Mouse (Mus musculus) MEL (cell line): ENCODE data around the gene Naa35. TPM values are rescaled to one million over a fixed set of nuclear protein-coding genes. Genes with fewer than 3 reads are reported as not detected.

ENCODE experiments used
- DNase-seq: peaks from one replicate; pipeline ENCODE4 v3.0.0; 2011; ENCODE audit warnings: low read depth, low spot score
- H3K27ac ChIP-seq: 2 replicates; pipeline ENCODE4 v1.5.1; 2012; ENCODE audit warnings: low read depth, mild to moderate bottlenecking, control low read depth, low read length, moderate library complexity; ENCODE audit not compliant: control insufficient read depth
- H3K27me3 ChIP-seq, 2 experiments: fragments of 150-350 bp in 1 of 2; sonication (generic) in 1 of 2; 2 replicates each; pipeline ENCODE4 v1.6.1; 2012; ENCODE audit warnings: low read length in 2 of 2, mild to moderate bottlenecking in 2 of 2, improper control_type of control experiment in 1 of 2, moderate library complexity in 1 of 2; ENCODE audit not compliant: insufficient read depth in 2 of 2, control insufficient read depth in 1 of 2
- H3K36me3 ChIP-seq, 2 experiments: 2 replicates each; pipeline ENCODE4 v1.6.1; 2012 to 2014; ENCODE audit warnings: low read length in 2 of 2, improper control_type of control experiment in 1 of 2, inconsistent platforms in 1 of 2, mild to moderate bottlenecking in 1 of 2; ENCODE audit not compliant: insufficient read depth in 2 of 2, control insufficient read depth in 1 of 2
- H3K4me1 ChIP-seq, 2 experiments: fragments of 150-350 bp in 1 of 2; sonication (generic) in 1 of 2; 2 replicates each; pipeline ENCODE4 v1.6.1; 2012; ENCODE audit warnings: low read length in 2 of 2, improper control_type of control experiment in 1 of 2, mild to moderate bottlenecking in 1 of 2; ENCODE audit not compliant: insufficient read depth in 2 of 2, control insufficient read depth in 1 of 2
- H3K4me3 ChIP-seq, 2 experiments: fragments of 150-350 bp in 1 of 2; sonication (generic) in 1 of 2; 2 replicates each; pipeline ENCODE4 v1.5.1; 2012; ENCODE audit warnings: low read depth in 2 of 2, low read length in 2 of 2, mild to moderate bottlenecking in 2 of 2, moderate library complexity in 2 of 2, control low read depth in 1 of 2, improper control_type of control experiment in 1 of 2; ENCODE audit not compliant: control insufficient read depth in 1 of 2, insufficient read depth in 1 of 2
- H3K79me2 ChIP-seq: 2 replicates; pipeline ENCODE4 v1.6.1; 2012; ENCODE audit warnings: mild to moderate bottlenecking, low read length, moderate library complexity; ENCODE audit not compliant: control insufficient read depth, poor library complexity, insufficient read depth
- H3K9ac ChIP-seq: 2 replicates; pipeline ENCODE4 v1.6.1; 2012; ENCODE audit warnings: low read depth, mild to moderate bottlenecking, control low read depth, low read length, moderate library complexity; ENCODE audit not compliant: control insufficient read depth, poor library complexity, severe bottlenecking
- H3K9me3 ChIP-seq: fragments of 150-350 bp; sonication (generic); replicated peaks from 2 replicates; pipeline ENCODE4 v1.6.1; 2012; ENCODE audit warnings: mild to moderate bottlenecking, low read length, improper control_type of control experiment, moderate library complexity; ENCODE audit not compliant: insufficient read depth
- CHD2 ChIP-seq: IDR thresholded peaks from 2 replicates; pipeline ENCODE4 v1.6.1; 2011; ENCODE audit warnings: low read length, improper control_type of control experiment
- CTCF ChIP-seq, 3 experiments: IDR thresholded peaks in 2 of 3; conservative IDR thresholded peaks in 1 of 3; 2 replicates each; pipeline ENCODE4 v1.5.1; 2011 to 2012; ENCODE audit warnings: low read length in 3 of 3, low read depth in 2 of 3, mild to moderate bottlenecking in 2 of 3, improper control_type of control experiment in 1 of 3, inconsistent platforms in 1 of 3, mixed read lengths in 1 of 3, moderate library complexity in 1 of 3; ENCODE audit not compliant: control insufficient read depth in 1 of 3, insufficient read depth in 1 of 3, poor library complexity in 1 of 3, severe bottlenecking in 1 of 3
- E2F4 ChIP-seq: IDR thresholded peaks from 2 replicates; pipeline ENCODE4 v1.6.1; 2011; ENCODE audit warnings: low read depth, low read length, improper control_type of control experiment, borderline replicate concordance
- ELF1 ChIP-seq: IDR thresholded peaks from 2 replicates; pipeline ENCODE4 v1.6.1; 2014; ENCODE audit warnings: low read depth, mild to moderate bottlenecking, inconsistent platforms, low read length, improper control_type of control experiment, moderate library complexity
- GATA1 ChIP-seq: IDR thresholded peaks from 2 replicates; pipeline ENCODE4 v1.6.1; 2011; ENCODE audit warnings: low read depth, low read length, improper control_type of control experiment
- KAT2A ChIP-seq: conservative IDR thresholded peaks from 2 replicates; pipeline ENCODE4 v1.6.1; 2012; ENCODE audit warnings: low read depth, low read length, improper control_type of control experiment, inconsistent platforms
- MAZ ChIP-seq: IDR thresholded peaks from 2 replicates; pipeline ENCODE4 v1.6.1; 2012; ENCODE audit warnings: low read depth, mild to moderate bottlenecking, inconsistent platforms, low read length, improper control_type of control experiment
- MXI1 ChIP-seq: IDR thresholded peaks from 2 replicates; pipeline ENCODE4 v1.6.1; 2011; ENCODE audit warnings: mild to moderate bottlenecking, low read depth, low read length, improper control_type of control experiment
- POLR2A ChIP-seq, 2 experiments: IDR thresholded peaks; 2 replicates each; pipeline ENCODE4 v1.6.1; 2011 to 2012; ENCODE audit warnings: low read length in 2 of 2, mild to moderate bottlenecking in 2 of 2, control low read depth in 1 of 2, improper control_type of control experiment in 1 of 2, low read depth in 1 of 2, moderate library complexity in 1 of 2; ENCODE audit not compliant: control insufficient read depth in 1 of 2, insufficient read depth in 1 of 2, poor library complexity in 1 of 2
- POLR2AphosphoS2 ChIP-seq: IDR thresholded peaks from 2 replicates; pipeline ENCODE4 v1.6.1; 2011; ENCODE audit warnings: low read length, improper control_type of control experiment
- POLR2AphosphoS5 ChIP-seq: IDR thresholded peaks from 2 replicates; pipeline ENCODE4 v1.6.1; 2012; ENCODE audit warnings: low read depth, borderline replicate concordance, mild to moderate bottlenecking, inconsistent platforms, low read length, moderate library complexity, mixed read lengths
- SIN3A ChIP-seq: IDR thresholded peaks from 2 replicates; pipeline ENCODE4 v1.6.1; 2012; ENCODE audit warnings: low read length, improper control_type of control experiment, inconsistent platforms
- TAL1 ChIP-seq: IDR thresholded peaks from 2 replicates; pipeline ENCODE4 v1.6.1; 2012; ENCODE audit warnings: mild to moderate bottlenecking, inconsistent platforms, low read length, moderate library complexity, mixed read lengths
- UBTF ChIP-seq: IDR thresholded peaks from 2 replicates; pipeline ENCODE4 v1.6.1; 2012; ENCODE audit warnings: low read depth, mild to moderate bottlenecking, inconsistent platforms, low read length, improper control_type of control experiment, moderate library complexity, borderline replicate concordance; ENCODE audit not compliant: insufficient read depth
- USF1 ChIP-seq: IDR thresholded peaks from 2 replicates; pipeline ENCODE4 v1.6.1; 2014; ENCODE audit warnings: low read depth, mild to moderate bottlenecking, inconsistent platforms, low read length, improper control_type of control experiment, moderate library complexity
- USF2 ChIP-seq, 2 experiments: IDR thresholded peaks; 2 replicates each; pipeline ENCODE4 v1.6.1; 2011 to 2012; ENCODE audit warnings: improper control_type of control experiment in 2 of 2, low read length in 2 of 2, borderline replicate concordance in 1 of 2, inconsistent platforms in 1 of 2, low read depth in 1 of 2, mild to moderate bottlenecking in 1 of 2; ENCODE audit not compliant: insufficient read depth in 1 of 2
- ZC3H11A ChIP-seq: IDR thresholded peaks from 2 replicates; pipeline ENCODE4 v1.6.1; 2012; ENCODE audit warnings: low read depth, mild to moderate bottlenecking, inconsistent platforms, low read length, improper control_type of control experiment
- polyA plus RNA-seq, 2 experiments: library from polyadenylated mRNA; stranded (reverse) in 1 of 2; unstranded in 1 of 2; fragments of >175 nt in 1 of 2; fragments of >200 nt in 1 of 2; gene quantifications; 2 replicates each; pipeline versions ENCODE4 v1.2.1 to v1.2.4; 2012; ENCODE audit warnings: low replicate concordance in 2 of 2, low read depth in 1 of 2; ENCODE audit not compliant: insufficient read length in 2 of 2, insufficient read depth in 1 of 2, missing spikeins in 1 of 2
- total RNA-seq: library from RNA; depleted of rRNA; stranded (reverse); fragments of 300-350 nt; gene quantifications from 2 replicates; pipeline ENCODE4 v1.2.3, GENCODE M21; 2012

Gene Naa35
- total and polyA plus RNA-seq, 3 experiments = 19.5 to 44.4 TPM; not detected in 1

DNA sequence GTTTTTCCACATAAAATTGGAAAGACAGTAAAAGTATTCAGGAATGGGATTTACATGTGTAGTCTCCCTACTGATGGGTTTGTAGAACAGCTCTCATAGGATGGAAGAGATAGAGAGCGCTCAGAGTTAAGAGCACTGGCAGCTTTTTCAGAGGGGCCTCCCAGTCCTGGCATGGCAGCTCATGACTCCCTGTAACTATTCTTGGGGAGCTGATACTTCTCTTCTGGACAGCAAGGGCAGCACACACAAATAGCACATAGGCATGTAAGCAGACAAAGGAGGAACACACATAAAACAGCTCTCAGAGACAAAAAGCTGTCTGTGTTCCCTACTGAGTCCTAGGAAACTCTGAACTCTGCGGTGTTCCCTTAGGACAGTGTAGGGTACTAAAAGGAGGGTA lies 25.4 kb downstream of the Naa35 start:
- no peaks in the 10 kb centered on the region for H3K27me3 ChIP-seq
- H3K79me2 ChIP-seq = no peaks in the 10 kb centered on the region
- DNase-seq = no peak
- no peaks in the 10 kb centered on the region for H3K4me1 ChIP-seq
- H3K9me3 ChIP-seq = no peaks in the 10 kb centered on the region
- no peak overlapping the region for H3K4me3 ChIP-seq
- no peak overlapping the region for H3K9ac ChIP-seq
- peaks cover 0 to 2% of the 10 kb centered on the region in 2 experiments; a peak in 2 of 4 replicates for H3K36me3 ChIP-seq
- TF ChIP-seq CTCF (IDR thresholded peaks at IDR 0.05 in 2 of 3, conservative IDR thresholded peaks at IDR 0.05 in 1 of 3; ENCODE audit: control insufficient read depth in 1 of 3, insufficient read depth in 1 of 3, low read depth in 2 of 3, low read length in 3 of 3, poor library complexity in 1 of 3, severe bottlenecking in 1 of 3) (no peak), GATA1 (no peak), E2F4 (no peak), KAT2A (no peak), USF2 (IDR thresholded peaks at IDR 0.05; ENCODE audit: borderline replicate concordance in 1 of 2, insufficient read depth in 1 of 2, low read depth in 1 of 2, low read length in 2 of 2) (no peak), MAZ (no peak)
- no peak overlapping the region for H3K27ac ChIP-seq

DNA sequence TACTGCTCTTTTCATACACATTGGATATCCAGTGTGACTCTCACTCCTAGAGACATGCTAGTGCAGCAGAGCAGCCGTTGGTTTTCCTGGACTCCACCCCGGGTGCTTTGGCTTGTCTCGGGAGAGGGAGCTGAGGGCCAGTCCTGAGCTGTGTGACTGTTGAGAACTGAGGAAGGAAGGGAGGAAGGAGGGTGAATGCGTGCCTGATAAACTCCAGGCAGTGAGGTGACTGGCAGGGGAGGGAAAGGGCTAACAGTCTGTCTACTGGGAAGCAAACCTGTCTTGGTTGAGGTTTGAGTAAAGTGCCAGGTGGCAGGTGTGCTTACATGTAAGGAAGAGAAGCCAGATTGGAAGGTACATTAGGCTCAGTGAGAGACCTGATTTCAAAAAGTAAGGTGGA lies 28.8 kb downstream of the Naa35 start:
- Histone ChIP-seq H3K9me3 (no peaks in the 10 kb centered on the region), H3K27ac (no peak overlapping the region), H3K4me3 (no peak overlapping the region), H3K36me3 (peaks cover 0 to 2% of the 10 kb centered on the region in 2 experiments; a peak in 2 of 4 replicates), H3K27me3 (no peaks in the 10 kb centered on the region), H3K79me2 (no peaks in the 10 kb centered on the region), H3K4me1 (no peaks in the 10 kb centered on the region), H3K9ac (no peak overlapping the region)
- TF ChIP-seq ELF1 = no peak
- TF ChIP-seq CHD2 = no peak
- no peak for TF ChIP-seq POLR2AphosphoS2
- TF ChIP-seq POLR2A (IDR thresholded peaks at IDR 0.05; ENCODE audit: control insufficient read depth in 1 of 2, insufficient read depth in 1 of 2, low read depth in 1 of 2, low read length in 2 of 2, poor library complexity in 1 of 2) = no peak
- no peak for TF ChIP-seq POLR2AphosphoS5
- no peak for TF ChIP-seq SIN3A
- TF ChIP-seq ZC3H11A = no peak
- no peak for TF ChIP-seq MXI1
- no peak for TF ChIP-seq USF1
- no peak for TF ChIP-seq UBTF
- no peak for TF ChIP-seq TAL1
- DNase-seq = no peak
